Mouse (Mus musculus) cerebellum, adult 11 months (tissue): ENCODE data around the gene Skint9.
"Not testable (repeated sequence)": the region's sequence is repeated elsewhere in the genome, so short reads cannot be mapped to it uniquely, and the experiment has no call there.

Experiments used
- DNase-seq: peaks from one replicate; pipeline ENCODE4 v3.0.0; 2022

Skint9 gene

DNA sequence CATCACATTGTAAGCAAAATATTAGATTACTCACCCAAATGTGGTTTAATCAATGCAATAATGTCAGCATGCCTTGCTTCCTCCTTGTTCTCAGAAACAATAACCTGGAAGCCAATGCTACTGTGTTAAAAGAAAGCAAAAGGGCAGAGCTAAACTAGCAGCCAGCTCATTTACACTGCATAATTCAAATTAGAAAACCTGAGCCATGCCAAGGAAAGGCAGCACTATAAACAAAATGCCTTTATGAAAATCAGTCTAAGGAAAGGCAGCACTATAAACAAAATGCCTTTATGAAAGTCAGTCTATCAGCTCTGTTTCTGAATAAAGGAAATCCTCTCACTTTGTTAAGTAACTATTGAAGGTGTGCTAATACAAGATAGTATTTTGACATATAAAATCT, at the start of gene Skint9:
Gene Skint9 (minus strand): TSS at position 101 of the 400 bp plus-strand sequence.
- DNase-seq: no peak

GRCm38 (mm10) chr4:112432685-112433084, 1.1 kb downstream of the Skint9 start:
- DNase-seq: no peak

DNA sequence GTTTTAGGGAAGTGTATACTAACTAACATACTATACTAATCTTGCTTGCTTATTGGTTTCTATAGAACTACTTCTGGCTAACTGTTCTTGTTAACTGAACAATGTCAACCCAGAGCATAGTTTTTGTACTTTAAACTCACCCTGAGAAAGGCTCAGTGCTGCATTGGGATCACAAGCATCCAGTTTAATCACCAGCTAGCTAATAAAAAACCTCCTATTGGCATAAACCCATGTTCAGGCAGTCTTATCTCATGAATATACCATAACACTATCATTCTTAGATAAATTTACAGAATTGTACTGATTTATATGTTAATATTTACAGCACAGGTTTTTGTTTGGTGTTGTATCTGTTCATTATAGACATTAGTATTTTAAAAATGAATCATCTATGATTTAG, 1.6 kb downstream of the Skint9 start:
- no peak for DNase-seq

- DNase-seq: not testable (repeated sequence)
These were observed 84.7 kb downstream of the Skint9 start for GRCm38 (mm10) chr4:112349111-112349510.
